Mouse (Mus musculus): ENCODE measurements at regions not wholly inside any gene's neighbourhood (a gene's known extent, or its start where the extent isn't known, plus 50 kb on each side); places are given as distances from the start of the nearest gene placed in this dataset.

GRCm38 (mm10) chr17:85800357-85801078, 112.4 kb upstream of the Six2 start:
- TF ChIP-seq CTCF (conservative IDR thresholded peaks at IDR 0.05; ENCODE audit: low read length) (no peak), POU5F1 (IDR thresholded peaks at IDR 0.05; ENCODE audit: borderline replicate concordance, low read length) (no peak)

All from E14TG2a.4 (cell line).